Mouse (Mus musculus): ENCODE data around the gene Wfdc16.
"Not testable (repeated sequence)": the region's sequence is repeated elsewhere in the genome, so short reads cannot be mapped to it uniquely, and the experiment has no call there.

The Wfdc16 gene

DNA sequence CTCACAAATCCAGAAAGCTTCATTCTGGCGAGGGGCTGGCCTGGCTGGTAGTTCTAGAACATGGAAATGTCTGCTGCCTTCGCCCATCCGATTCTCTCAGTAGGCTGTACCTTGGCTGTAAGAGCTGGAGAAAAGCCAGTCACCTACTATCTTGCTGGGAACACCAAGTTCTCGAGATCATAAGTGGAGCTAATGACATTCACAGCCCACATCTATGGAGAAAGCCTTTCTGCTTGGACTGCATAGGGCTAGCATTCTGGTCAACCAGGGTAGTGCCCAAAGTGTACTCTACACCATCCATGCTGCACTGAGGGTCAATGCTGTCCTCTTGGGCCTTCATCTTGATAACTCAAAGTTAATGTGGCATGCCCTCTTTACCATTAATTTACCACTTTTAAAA lies 45.1 kb downstream of the Wfdc16 start, which contains the start of gene Eppin:
Gene Eppin, minus strand, starts transcription at position 101 of the 400 bp plus-strand sequence.
- DNase-seq = no peak

DNA sequence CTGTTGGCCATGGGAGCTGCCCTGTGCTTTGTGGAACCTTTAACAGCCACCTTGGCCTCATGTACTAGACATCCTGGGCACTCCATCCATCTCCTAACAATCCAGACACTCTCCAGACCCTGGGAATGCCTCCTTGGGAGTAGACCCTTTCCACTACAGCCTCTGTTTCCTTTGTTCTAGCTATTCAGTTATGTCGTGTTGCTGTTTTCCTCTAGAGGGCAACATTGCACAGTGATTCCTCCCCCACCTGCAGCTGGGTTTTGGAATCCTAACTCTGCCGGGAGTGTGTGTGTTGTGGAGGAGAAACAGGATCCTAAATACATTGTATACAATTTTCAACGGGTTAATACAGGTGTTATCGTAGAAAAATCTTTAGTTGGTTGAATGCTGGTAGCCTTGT lies 46.6 kb downstream of the Wfdc16 start:
- DNase-seq = no peak

DNA sequence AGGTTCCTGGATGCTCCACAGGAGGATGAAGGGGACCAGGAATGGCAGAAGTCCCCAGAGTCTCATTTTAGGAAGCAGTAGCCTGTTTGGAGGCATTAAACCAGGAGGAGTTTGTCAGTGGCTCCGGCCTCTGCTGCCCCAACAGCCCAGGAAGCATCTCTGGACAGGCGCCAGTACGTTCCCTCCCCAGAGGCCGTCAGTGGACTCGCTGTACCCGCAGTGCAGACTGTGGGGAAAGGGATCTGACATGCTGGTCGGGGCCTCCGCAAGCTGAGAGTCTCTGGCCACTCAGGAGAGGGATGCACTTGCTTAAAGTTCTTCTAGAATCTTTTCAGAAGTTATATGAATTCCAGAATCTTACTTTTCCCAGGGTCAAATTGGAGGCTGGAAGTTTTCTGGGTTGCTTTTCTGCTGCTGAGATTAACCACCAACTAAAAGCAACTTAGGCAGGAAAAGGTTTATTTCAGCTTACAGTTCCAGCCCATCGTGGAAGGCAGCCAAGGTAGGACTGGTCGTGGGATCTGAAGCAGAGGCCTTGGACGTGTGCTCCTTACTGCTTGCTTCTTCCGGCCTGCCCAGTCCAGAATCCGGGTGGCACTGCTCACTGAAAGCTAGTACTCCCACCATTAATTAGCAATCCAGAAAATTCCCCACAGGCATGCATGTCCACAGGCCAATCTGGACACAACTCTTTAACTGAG lies 53.4 kb downstream of the Wfdc16 start, which contains the start of gene Wfdc6a:
Gene Wfdc6a, minus strand, starts transcription at position 423 of the 701 bp plus-strand sequence.
- DNase-seq = not testable (repeated sequence)

Measured in kidney, adult 11 months (tissue).